8 mouse cellular contexts compared by ENCODE assay signal in genomic region chr15:60824751-60825227, GRCm38 (mm10). TPM values are rescaled to one million over a fixed set of nuclear protein-coding genes. Genes with fewer than 3 reads are reported as not detected.
DNase-seq lines count a peak whose midpoint lies in the region; ATAC-seq and TF ChIP-seq lines count a peak whose summit lies in the region.

No protein-coding gene starts in this region.

- peak overlapping the region; percentile 60 for H3K4me3 ChIP-seq in forebrain, embryonic 14.5 days (ENCODE audit: low read depth, low read length)
- H3K4me3 ChIP-seq in liver, postnatal 0 days (ENCODE audit: low read depth, low read length) = peak overlapping the region; percentile 68
- peak overlapping the region; percentile 69 for H3K4me3 ChIP-seq in neural tube, embryonic 13.5 days

- H3K36me3 ChIP-seq in forebrain, embryonic 14.5 days (ENCODE audit: control insufficient read depth, insufficient read depth, low read length) = no peaks in the 10 kb centered on the region
- 0 out of 2 replicates have a peak, but pooled peaks cover 3% of the 10 kb centered on the region for H3K36me3 ChIP-seq in liver, postnatal 0 days (replicated peaks; ENCODE audit: insufficient read depth, low read length)
- H3K36me3 ChIP-seq in neural tube, embryonic 13.5 days = no peaks in the 10 kb centered on the region

- TF ChIP-seq CTCF in liver, postnatal 0 days (IDR thresholded peaks at IDR 0.05; ENCODE audit: low read depth) = peak; percentile 21; the same call in 1 of the 2 replicates

- H3K4me2 ChIP-seq in forebrain, embryonic 14.5 days (ENCODE audit: low read length) = peak overlapping the region; percentile 100
- H3K4me2 ChIP-seq in liver, postnatal 0 days (ENCODE audit: low read depth, low read length) = peak overlapping the region; percentile 84
- H3K4me2 ChIP-seq in neural tube, embryonic 13.5 days = peak overlapping the region; percentile 100

- H3K4me1 ChIP-seq in forebrain, embryonic 14.5 days (ENCODE audit: control insufficient read depth, insufficient read depth, low read length) = peaks cover 6% of the 10 kb centered on the region
- peaks cover 26% of the 10 kb centered on the region for H3K4me1 ChIP-seq in liver, postnatal 0 days (ENCODE audit: insufficient read depth)
- peaks cover 34% of the 10 kb centered on the region for H3K4me1 ChIP-seq in neural tube, embryonic 13.5 days (replicated peaks)

- H3K9me3 ChIP-seq in forebrain, embryonic 14.5 days (replicated peaks; ENCODE audit: control insufficient read depth, low read length) = no peaks in the 10 kb centered on the region
- no peaks in the 10 kb centered on the region for H3K9me3 ChIP-seq in liver, postnatal 0 days (ENCODE audit: low read length)
- H3K9me3 ChIP-seq in neural tube, embryonic 13.5 days = no peaks in the 10 kb centered on the region

- intact Hi-C loops in heart, postnatal 14 days (cut with DNase I) = loop anchor here (5.0 to 10.0 kb wide), 3 partner anchors 180 to 727 kb away; no protein-coding TSS in a partner anchor

- TF ChIP-seq EP300 in liver, postnatal 0 days (IDR thresholded peaks at IDR 0.05; ENCODE audit: low read depth) = no peak

- peak; percentile 93 for DNase-seq in forebrain, embryonic 14.5 days (ENCODE audit: low spot score)
- DNase-seq in heart, postnatal 14 days = peak; percentile 90 to 91
- DNase-seq in layer of hippocampus, adult 11-12 months (ENCODE audit: low spot score) = peak; percentile 89
- peak; percentile 91 for DNase-seq in liver, postnatal 0 days
- DNase-seq in telencephalon, adult 2 months (ENCODE audit: low read depth, low spot score) = peak; percentile 77

- peak overlapping the region; percentile 62; the same call in 1 of the 2 replicates for H3K27ac ChIP-seq in forebrain, embryonic 14.5 days (ENCODE audit: low read depth, low read length)
- H3K27ac ChIP-seq in liver, postnatal 0 days (ENCODE audit: low read depth) = peak overlapping the region; percentile 90
- H3K27ac ChIP-seq in neural tube, embryonic 13.5 days (replicated peaks) = peak overlapping the region; percentile 63

- ATAC-seq in CD4-positive, CD25-positive, alpha-beta regulatory T cell, adult 4 months = peak; percentile 80
- peak; percentile 65; the same call in 1 of the 2 replicates for ATAC-seq in cerebellum, adult (ENCODE audit: insufficient number of reproducible peaks, low FRiP score, low TSS enrichment)
- ATAC-seq in forebrain, embryonic 14.5 days = peak; percentile 92
- peak; percentile 88 for ATAC-seq in liver, postnatal 0 days
- peak; percentile 87 for ATAC-seq in neural tube, embryonic 13.5 days (ENCODE audit: low read depth)

- under 1% methylated on average over 31 of the region's 32 CpGs for WGBS in forebrain, embryonic 14.5 days
- whole genome bisulfite sequencing in liver, postnatal 0 days (ENCODE audit: insufficient replicate concordance) = 0% methylated on average over 32 of the region's 32 CpGs
- under 1% methylated on average over 32 of the region's 32 CpGs for WGBS in neural tube, embryonic 13.5 days

- peak overlapping the region; percentile 78 for H3K9ac ChIP-seq in forebrain, embryonic 14.5 days (ENCODE audit: low read length)
- H3K9ac ChIP-seq in liver, postnatal 0 days (replicated peaks) = peak overlapping the region; percentile 68
- H3K9ac ChIP-seq in neural tube, embryonic 13.5 days = peak overlapping the region; percentile 80

- no peaks in the 10 kb centered on the region for H3K27me3 ChIP-seq in forebrain, embryonic 14.5 days (replicated peaks; ENCODE audit: control insufficient read depth, insufficient read depth, low read length)
- no peaks in the 10 kb centered on the region for H3K27me3 ChIP-seq in liver, postnatal 0 days (ENCODE audit: insufficient read depth, low read length)
- H3K27me3 ChIP-seq in neural tube, embryonic 13.5 days = peaks cover 6% of the 10 kb centered on the region; the same call in 1 of the 2 replicates

RNA-seq across cellular contexts. Expression of gene Fam84b, which starts 28.8 kb away (rescaled TPM):
- 1 to 10 TPM; 1.7 to 2.2 TPM for polyA plus RNA-seq in CD4-positive, CD25-positive, alpha-beta regulatory T cell, adult 4 months (2017; shearing (Covaris generic))
- 11.8 and 14.4 TPM in 2 replicates for polyA plus RNA-seq in forebrain, embryonic 14.5 days (2014; fragmentation: Nextera tagmentation; extraction: Ambion mirVana)
- total RNA-seq in heart, postnatal 14 days (2021) = 1 to 10 TPM; 6.8 to 8.8 TPM
- polyA plus RNA-seq in liver, postnatal 0 days (2015; fragmentation: Nextera tagmentation; extraction: Ambion mirVana) = 8.8 and 9.3 TPM in 2 replicates
- 6.3 and 8.5 TPM in 2 replicates for polyA plus RNA-seq in neural tube, embryonic 13.5 days (2015; fragmentation: Nextera tagmentation; extraction: Ambion mirVana)

Comparison
In these comparisons a context has a peak if more than half of its experiments do, and no peak if none do; other contexts are left out.
1. Peak in every context shown above with its lines: DNase-seq, ATAC-seq, H3K4me3 ChIP-seq and H3K27ac ChIP-seq.